Mouse (Mus musculus) adrenal gland, postnatal 36 days (tissue): ENCODE results near the gene Ubxn2a. TPM values are rescaled to one million over a fixed set of nuclear protein-coding genes. Genes with fewer than 3 reads are reported as not detected.
"Not testable (repeated sequence)": the region's sequence is repeated elsewhere in the genome, so short reads cannot be mapped to it uniquely, and the experiment has no call there.

Source experiments
- DNase-seq, 2 experiments: peaks; one replicate each; pipeline ENCODE4 v3.0.0; 2021; ENCODE audit warnings: mixed read lengths in 1 of 2
- long read RNA-seq, 2 experiments: library from polyadenylated mRNA; stranded (forward); transcript quantifications; one replicate each; pipeline ENCODE4 v2.0.0; 2021; ENCODE audit warnings: borderline sequencing depth in 2 of 2
- total RNA-seq, 2 experiments: library from RNA; stranded (reverse); gene quantifications; 2 replicates each; pipeline ENCODE4 v1.2.3; 2021

Ubxn2a gene
- total RNA-seq, result 10 to 100 TPM; 41.3 to 43.3 TPM
- long read RNA-seq, experiment 1, transcript Ubxn2a-201 (7 exons, 2,696 nt), result major isoform, 29 of 44 reads
- long read RNA-seq, experiment 1, partial matches to known transcripts, result 3 of 44 reads
- long read RNA-seq, experiment 1, other reads (novel, unspliced or antisense), result 9 of 44 reads
- long read RNA-seq, experiment 2, transcript Ubxn2a-201 (7 exons, 2,696 nt), result major isoform, 5 of 14 reads
- long read RNA-seq, experiment 2, partial matches to known transcripts, result 3 of 14 reads
- long read RNA-seq, experiment 2, other reads (novel, unspliced or antisense), result 5 of 14 reads

GRCm38 (mm10) chr12:4906951-4907906, at the start of gene Ubxn2a:
Ubxn2a (minus strand) TSS chr12:4907705.
- peak; percentile 97 to 99 for DNase-seq

- peak; percentile 9 to 10 for DNase-seq
These were observed 45.7 kb upstream of the Ubxn2a start for GRCm38 (mm10) chr12:4953156-4953555.

DNA sequence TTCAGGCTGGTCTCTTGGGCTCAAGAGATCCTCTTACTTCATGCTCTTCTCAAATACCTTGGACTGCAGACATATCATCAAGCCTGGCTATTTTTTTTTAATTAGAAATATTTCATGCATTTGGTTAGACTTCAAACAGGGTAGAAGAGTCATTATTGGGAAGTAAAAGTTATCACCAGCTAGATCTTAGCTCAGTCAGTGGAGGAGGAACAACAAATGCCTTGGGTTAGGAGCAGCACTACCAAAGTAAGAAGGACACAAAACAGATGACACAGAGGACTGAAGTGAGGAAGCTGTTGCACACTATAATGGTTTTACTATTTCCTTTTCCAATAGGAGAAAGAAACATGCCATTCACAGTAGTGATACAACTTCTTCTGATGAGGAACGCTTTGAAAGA, 44.8 kb upstream of the Ubxn2a start:
- DNase-seq, result no peak

DNA sequence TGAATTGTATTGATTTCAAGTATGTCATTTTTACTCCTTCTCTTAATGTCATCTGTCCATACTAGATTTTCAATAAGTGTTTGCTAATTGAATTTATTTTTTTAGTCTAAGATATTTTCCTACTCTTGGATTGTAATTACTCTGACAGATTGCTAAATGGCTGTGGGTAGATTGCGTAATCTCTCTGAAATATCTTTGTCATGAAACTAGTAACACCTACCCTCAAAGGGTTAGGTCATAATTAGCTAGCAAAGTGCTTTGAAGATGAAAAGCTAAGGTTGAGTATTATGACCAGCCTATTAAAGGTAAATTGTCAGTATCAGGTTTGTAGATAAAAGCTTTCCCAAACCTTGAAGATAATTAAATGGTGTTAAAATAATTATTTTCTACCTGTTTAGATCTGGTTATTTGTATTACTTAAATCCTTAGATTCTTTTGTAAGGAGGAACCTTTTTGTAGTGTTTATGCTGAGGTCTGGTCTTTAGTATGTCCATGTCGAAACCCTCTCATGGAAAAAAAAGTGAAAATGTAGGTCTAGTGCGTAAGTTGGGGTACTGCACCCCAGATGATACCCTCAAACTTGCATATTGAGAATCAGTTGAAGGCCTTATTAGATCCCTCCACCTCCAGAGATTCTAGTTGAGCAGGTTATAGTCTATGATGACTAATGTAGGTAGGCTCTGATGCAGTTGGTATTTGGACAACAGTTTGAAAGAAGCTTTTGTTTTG, 23.5 kb upstream of the Ubxn2a start:
- DNase-seq, result no peak

DNA sequence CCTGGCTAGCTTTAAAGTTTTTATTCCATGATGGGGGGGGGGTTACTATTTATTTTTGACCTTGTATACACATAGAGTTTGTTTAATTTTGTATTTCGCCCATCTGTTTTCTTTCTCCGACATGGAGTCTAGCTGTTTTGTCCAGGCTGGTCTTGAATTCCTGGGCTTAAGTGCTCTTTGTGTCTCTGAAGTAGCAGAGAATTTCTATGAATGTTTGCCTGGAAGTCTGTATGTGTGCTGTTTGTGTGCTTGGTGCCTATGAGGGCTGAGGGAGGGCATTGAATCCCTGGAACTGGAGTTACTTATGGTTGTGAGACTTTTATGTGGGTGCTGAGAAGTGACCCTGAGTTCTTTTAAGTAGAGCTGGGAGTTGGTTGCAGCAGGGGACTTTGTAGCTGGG, 20.7 kb upstream of the Ubxn2a start:
- no peak for DNase-seq

GRCm38 (mm10) chr12:4917805-4918591, 10.5 kb upstream of the Ubxn2a start:
- DNase-seq, result peak; percentile 71 to 77

DNA sequence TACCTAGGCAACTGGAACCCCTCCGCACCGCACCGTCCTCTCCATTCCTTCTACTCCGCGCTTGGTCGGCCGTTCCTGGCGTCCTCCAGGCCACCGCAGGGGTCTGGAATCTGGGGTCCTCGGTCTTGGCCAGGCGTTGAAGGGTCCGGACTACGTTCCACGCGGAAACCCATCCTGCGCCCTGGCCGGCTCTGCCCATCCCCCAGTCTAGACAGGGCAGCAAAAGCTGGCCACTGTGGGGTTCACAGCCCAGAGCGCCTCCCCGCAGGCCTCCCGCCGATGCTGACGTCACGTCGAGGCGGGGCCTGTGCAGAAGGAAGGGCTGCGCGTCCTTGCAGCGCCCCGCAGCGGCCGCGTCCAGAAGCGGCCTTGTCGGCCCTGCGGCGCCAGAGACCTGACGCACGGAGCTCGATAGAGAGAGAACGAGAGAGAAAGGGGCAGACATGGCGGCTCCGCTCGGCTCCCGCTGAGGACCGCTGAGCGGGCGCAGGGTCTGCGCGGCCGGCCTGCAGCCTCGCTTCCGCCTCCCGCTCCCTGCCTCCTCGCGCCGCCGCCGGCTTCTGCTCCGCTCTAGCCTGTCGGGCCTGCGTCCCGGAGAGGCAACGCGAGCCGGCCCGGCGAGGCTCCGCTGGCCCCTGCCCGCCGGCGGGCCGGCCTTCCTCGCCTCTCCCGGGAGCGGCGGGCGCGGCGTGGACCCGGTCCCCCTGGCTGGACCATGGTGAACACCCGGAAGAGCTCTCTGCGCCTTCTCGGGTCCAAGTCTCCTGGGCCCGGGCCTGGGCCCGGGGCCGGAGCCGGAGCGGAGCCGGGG, 9.7 kb upstream of the Ubxn2a start, which contains the start of gene Atad2b:
Atad2b (plus strand) TSS at position 360 of the 811 bp plus-strand sequence.
- DNase-seq, result peak; percentile 99

- DNase-seq, result no peak
These were observed 7.4 kb upstream of the Ubxn2a start for GRCm38 (mm10) chr12:4914944-4915343.

DNA sequence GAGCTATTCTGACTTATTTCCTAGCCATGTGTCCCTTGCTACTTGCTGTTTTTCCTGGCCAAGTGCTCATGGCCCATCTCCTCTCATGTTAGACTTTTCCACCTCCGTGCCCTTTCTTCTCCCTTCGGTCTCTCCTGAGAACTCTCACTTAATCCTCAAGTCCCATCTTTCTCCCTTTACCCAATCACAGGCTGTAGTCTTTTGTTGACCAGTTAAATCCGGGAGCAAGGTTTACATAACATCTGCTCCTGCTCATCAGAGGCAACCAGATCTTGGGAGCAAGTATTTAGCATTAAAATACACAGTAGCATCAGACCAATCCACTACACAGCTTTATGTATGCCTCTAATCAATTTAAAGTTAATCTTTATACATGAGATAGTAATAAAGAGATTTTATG, 6.9 kb upstream of the Ubxn2a start:
- no peak for DNase-seq

GRCm38 (mm10) chr12:4911716-4912115, 4.2 kb upstream of the Ubxn2a start:
- DNase-seq, result peak; percentile 38 to 43

DNA sequence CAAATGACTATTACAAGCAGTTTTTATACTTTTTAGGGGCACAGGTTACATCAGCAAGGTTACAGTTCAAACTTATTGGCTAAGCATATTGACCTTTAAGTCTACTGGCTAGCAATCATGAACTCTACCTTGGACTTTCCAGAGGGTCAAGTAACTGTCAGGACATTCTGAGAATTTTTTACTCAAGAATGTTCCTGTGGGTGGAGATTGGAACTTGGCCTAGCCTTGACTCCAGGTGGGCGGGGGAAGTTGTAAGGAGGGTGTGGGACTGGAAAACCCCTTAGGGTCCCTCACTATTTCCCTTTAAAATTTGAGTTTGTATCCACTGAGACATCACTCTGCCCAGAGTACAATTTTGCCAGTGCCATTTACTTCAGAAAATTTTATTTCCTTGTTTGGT, 3.0 kb upstream of the Ubxn2a start:
- not testable (repeated sequence) for DNase-seq

GRCm38 (mm10) chr12:4908391-4908790, 886 bp upstream of the Ubxn2a start:
- DNase-seq, result no peak

- DNase-seq, result no peak
These were observed 1.0 kb downstream of the Ubxn2a start for GRCm38 (mm10) chr12:4906476-4906875.

GRCm38 (mm10) chr12:4905946-4906345, 1.6 kb downstream of the Ubxn2a start:
- no peak for DNase-seq

- DNase-seq, result no peak
These were observed 9.5 kb downstream of the Ubxn2a start for GRCm38 (mm10) chr12:4898024-4898423.

DNA sequence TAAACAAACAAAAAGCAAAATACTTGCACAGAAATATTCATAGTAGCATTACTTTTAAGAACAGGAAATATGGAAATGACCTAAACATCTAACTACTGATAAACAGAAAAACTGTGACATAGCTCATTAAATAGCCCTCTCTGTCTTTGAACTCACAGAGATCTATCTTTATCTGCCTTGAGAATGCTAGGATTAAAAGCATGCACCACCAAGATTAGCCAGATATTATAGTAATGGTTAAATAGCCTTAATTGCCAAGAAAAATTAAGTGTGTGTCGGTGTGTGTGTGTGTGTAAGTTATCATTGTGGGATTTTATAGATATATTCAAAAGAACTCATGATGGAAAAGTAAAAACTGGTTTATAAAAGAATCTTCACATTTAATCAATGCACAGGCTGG, 17.6 kb downstream of the Ubxn2a start:
- no peak for DNase-seq

DNA sequence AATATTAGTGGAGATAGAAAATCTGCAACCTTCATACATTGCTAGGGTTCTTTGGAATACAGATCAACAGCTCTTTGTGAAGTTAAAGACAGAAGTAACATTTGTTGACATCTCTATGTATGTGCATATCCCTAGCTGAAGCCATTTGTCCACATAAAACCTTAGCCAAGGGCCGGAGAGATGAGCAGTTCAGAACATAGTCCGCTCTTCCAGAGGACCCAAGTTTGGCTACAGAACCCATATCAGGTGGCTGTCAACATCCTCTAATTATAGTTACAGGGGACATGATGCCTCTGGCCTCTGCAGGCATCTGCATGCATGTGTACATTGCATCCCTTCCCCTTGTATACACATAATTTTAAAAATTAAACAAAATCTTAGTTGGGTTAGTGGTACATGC, 18.3 kb downstream of the Ubxn2a start:
- DNase-seq, result no peak

GRCm38 (mm10) chr12:4888739-4889138, 18.8 kb downstream of the Ubxn2a start:
- no peak for DNase-seq

DNA sequence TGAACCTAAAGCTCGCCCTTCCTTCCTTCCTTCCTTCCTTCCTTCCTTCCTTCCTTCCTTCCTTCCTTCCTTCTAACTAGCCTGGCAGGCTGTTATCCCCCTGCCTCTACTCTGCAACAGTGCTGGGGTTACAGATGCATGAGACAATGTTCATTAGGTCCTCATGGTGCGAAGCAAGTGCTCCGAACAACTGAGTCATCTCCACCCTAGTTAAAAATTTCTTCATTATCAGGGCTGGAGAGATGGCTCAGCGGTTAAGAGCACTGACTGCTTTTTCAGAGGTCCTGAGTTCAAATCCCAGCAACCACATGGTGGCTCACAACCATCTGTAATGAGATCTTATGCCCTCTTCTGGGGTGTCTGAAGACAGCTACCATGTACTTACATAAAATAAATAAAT, 20.9 kb downstream of the Ubxn2a start:
- not testable (repeated sequence) for DNase-seq

DNA sequence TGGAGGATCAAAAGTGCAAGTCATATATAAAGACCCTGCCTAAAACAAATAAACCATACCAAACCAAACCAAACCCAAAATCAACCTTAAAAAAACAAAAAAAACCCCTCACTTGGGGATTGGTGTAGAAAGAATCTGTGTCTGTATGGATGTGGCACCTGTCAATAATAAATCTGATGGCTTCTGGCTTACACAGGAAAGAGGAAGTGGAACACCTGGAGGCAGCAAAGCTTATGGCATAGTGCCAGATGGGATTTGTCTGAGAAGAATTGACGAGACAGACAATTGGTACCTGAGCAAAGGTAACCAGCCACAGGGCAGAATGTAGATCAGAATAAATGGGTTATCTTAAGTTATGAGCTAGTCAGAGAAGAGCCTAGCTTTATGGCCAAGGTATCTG, 22.4 kb downstream of the Ubxn2a start:
- DNase-seq, result no peak

GRCm38 (mm10) chr12:4882086-4882485, 25.4 kb downstream of the Ubxn2a start:
- DNase-seq, result no peak
